Mouse (Mus musculus): ENCODE results near the gene Wdr31.
A peak's percentile ranks its signal among the peaks of the same experiment; 100 is the strongest.
"Not testable (repeated sequence)": the region's sequence is repeated elsewhere in the genome, so short reads cannot be mapped to it uniquely, and the experiment has no call there.

Gene Wdr31

DNA sequence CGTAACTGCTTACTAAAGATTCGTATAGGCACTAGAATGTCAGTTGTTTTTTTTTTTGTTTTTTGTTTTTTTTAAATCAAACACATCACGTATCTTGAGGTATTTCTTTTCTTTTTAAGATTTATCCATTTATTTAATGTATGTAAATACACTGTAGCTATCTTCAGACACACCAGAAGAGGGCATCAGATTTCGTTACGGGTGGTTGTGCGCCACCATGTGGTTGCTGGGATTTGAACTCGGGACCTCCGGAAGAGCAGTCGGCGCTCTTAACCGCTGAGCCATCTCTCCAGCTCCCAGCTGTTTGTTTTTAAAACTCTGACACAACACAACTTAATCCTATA is 8.9 kb upstream of the Wdr31 start:
- TF ChIP-seq CTCF (conservative IDR thresholded peaks at IDR 0.05; ENCODE audit: low read length), result peak; percentile 20
- not testable (repeated sequence) for H3K36me3 ChIP-seq (ENCODE audit: insufficient read depth, low read length); H3K4me1 ChIP-seq (replicated peaks; ENCODE audit: low read depth, low read length)
- H3K4me3 ChIP-seq (replicated peaks; ENCODE audit: low read length), result peak overlapping the region; percentile 88
- peaks cover 40% of the 10 kb centered on the region for H3K27me3 ChIP-seq (ENCODE audit: insufficient read depth, low read length)
- H3K9me3 ChIP-seq (ENCODE audit: low read length), result peaks cover 12% of the 10 kb centered on the region

- Histone ChIP-seq H3K4me1 (replicated peaks; ENCODE audit: low read depth, low read length) (peaks cover 8% of the 10 kb centered on the region), H3K4me3 (replicated peaks; ENCODE audit: low read length) (no peak overlapping the region), H3K27me3 (ENCODE audit: insufficient read depth, low read length) (peaks cover 40% of the 10 kb centered on the region), H3K36me3 (ENCODE audit: insufficient read depth, low read length) (no peaks in the 10 kb centered on the region; the same call in 1 of the 2 replicates), H3K9me3 (ENCODE audit: low read length) (peaks cover 15% of the 10 kb centered on the region)
- TF ChIP-seq NANOG (IDR thresholded peaks at IDR 0.05; ENCODE audit: borderline replicate concordance, low read length), result no peak
- no peak for TF ChIP-seq POU5F1 (IDR thresholded peaks at IDR 0.05; ENCODE audit: borderline replicate concordance, low read length)
- TF ChIP-seq CTCF (conservative IDR thresholded peaks at IDR 0.05; ENCODE audit: low read length), result no peak
Observed at GRCm38 (mm10) chr4:62477542-62478244, 7.0 kb upstream of the Wdr31 start.

GRCm38 (mm10) chr4:62475793-62476192 is 5.1 kb upstream of the Wdr31 start:
- Histone ChIP-seq H3K4me3 (replicated peaks; ENCODE audit: low read length) (no peak overlapping the region), H3K36me3 (ENCODE audit: insufficient read depth, low read length) (no peaks in the 10 kb centered on the region), H3K27me3 (ENCODE audit: insufficient read depth, low read length) (peaks cover 21% of the 10 kb centered on the region), H3K9me3 (ENCODE audit: low read length) (peaks cover 15% of the 10 kb centered on the region), H3K4me1 (replicated peaks; ENCODE audit: low read depth, low read length) (peaks cover 7% of the 10 kb centered on the region)
- TF ChIP-seq CTCF (conservative IDR thresholded peaks at IDR 0.05; ENCODE audit: low read length) (no peak), POU5F1 (IDR thresholded peaks at IDR 0.05; ENCODE audit: borderline replicate concordance, low read length) (no peak), NANOG (IDR thresholded peaks at IDR 0.05; ENCODE audit: borderline replicate concordance, low read length) (no peak)

GRCm38 (mm10) chr4:62475131-62475530 is 4.4 kb upstream of the Wdr31 start:
- H3K27me3 ChIP-seq (ENCODE audit: insufficient read depth, low read length), result peaks cover 15% of the 10 kb centered on the region
- peaks cover 15% of the 10 kb centered on the region for H3K9me3 ChIP-seq (ENCODE audit: low read length)
- TF ChIP-seq CTCF (conservative IDR thresholded peaks at IDR 0.05; ENCODE audit: low read length), result no peak
- no peak overlapping the region for H3K4me3 ChIP-seq (replicated peaks; ENCODE audit: low read length)
- H3K36me3 ChIP-seq (ENCODE audit: insufficient read depth, low read length), result no peaks in the 10 kb centered on the region
- peaks cover 4% of the 10 kb centered on the region for H3K4me1 ChIP-seq (replicated peaks; ENCODE audit: low read depth, low read length)

GRCm38 (mm10) chr4:62472071-62472470 is 1.4 kb upstream of the Wdr31 start:
- no peak for TF ChIP-seq POU5F1 (IDR thresholded peaks at IDR 0.05; ENCODE audit: borderline replicate concordance, low read length)
- no peak for TF ChIP-seq CTCF (conservative IDR thresholded peaks at IDR 0.05; ENCODE audit: low read length)
- H3K9me3 ChIP-seq (ENCODE audit: low read length), result peaks cover 15% of the 10 kb centered on the region
- H3K27me3 ChIP-seq (ENCODE audit: insufficient read depth, low read length), result no peaks in the 10 kb centered on the region
- H3K4me1 ChIP-seq (replicated peaks; ENCODE audit: low read depth, low read length), result peaks cover 14% of the 10 kb centered on the region
- no peak overlapping the region for H3K4me3 ChIP-seq (replicated peaks; ENCODE audit: low read length)
- H3K36me3 ChIP-seq (ENCODE audit: insufficient read depth, low read length), result peaks cover 16% of the 10 kb centered on the region

GRCm38 (mm10) chr4:62468158-62468557 is 2.5 kb downstream of the Wdr31 start:
- Histone ChIP-seq H3K36me3 (ENCODE audit: insufficient read depth, low read length) (peaks cover 37% of the 10 kb centered on the region), H3K27me3 (ENCODE audit: insufficient read depth, low read length) (no peaks in the 10 kb centered on the region), H3K9me3 (ENCODE audit: low read length) (no peaks in the 10 kb centered on the region), H3K4me3 (replicated peaks; ENCODE audit: low read length) (no peak overlapping the region), H3K4me1 (replicated peaks; ENCODE audit: low read depth, low read length) (peaks cover 14% of the 10 kb centered on the region)
- TF ChIP-seq CTCF (conservative IDR thresholded peaks at IDR 0.05; ENCODE audit: low read length) (peak; percentile 34), NANOG (IDR thresholded peaks at IDR 0.05; ENCODE audit: borderline replicate concordance, low read length) (no peak), POU5F1 (IDR thresholded peaks at IDR 0.05; ENCODE audit: borderline replicate concordance, low read length) (no peak)

GRCm38 (mm10) chr4:62463124-62463523 is 7.6 kb downstream of the Wdr31 start:
- Histone ChIP-seq H3K27me3 (ENCODE audit: insufficient read depth, low read length) (no peaks in the 10 kb centered on the region), H3K36me3 (ENCODE audit: insufficient read depth, low read length) (peaks cover 81% of the 10 kb centered on the region)
- no peak for TF ChIP-seq NANOG (IDR thresholded peaks at IDR 0.05; ENCODE audit: borderline replicate concordance, low read length)
- TF ChIP-seq POU5F1 (IDR thresholded peaks at IDR 0.05; ENCODE audit: borderline replicate concordance, low read length), result no peak
- TF ChIP-seq CTCF (conservative IDR thresholded peaks at IDR 0.05; ENCODE audit: low read length), result no peak

DNA sequence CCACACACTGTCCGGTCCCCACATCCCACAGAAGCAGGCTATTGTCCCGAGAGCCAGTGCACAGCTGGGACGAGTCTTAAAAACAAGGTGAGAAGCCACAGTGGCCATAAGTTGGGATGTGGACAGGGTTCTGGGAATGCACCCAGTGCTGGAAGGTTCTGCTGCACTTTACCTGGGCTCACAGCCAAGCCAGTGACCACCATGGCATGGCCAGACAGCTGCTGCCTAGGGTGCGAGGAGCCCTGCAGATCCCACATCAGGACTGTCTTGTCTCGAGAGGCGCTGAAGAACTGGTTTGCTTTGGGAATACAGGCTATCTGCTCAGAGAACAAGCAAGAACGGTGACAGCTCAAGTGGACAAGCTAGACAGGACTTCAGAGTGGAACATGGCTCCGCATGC is 10.3 kb downstream of the Wdr31 start:
- Histone ChIP-seq H3K36me3 (ENCODE audit: insufficient read depth, low read length) (peaks cover 88% of the 10 kb centered on the region), H3K27me3 (ENCODE audit: insufficient read depth, low read length) (no peaks in the 10 kb centered on the region), H3K9me3 (ENCODE audit: low read length) (no peaks in the 10 kb centered on the region), H3K4me3 (replicated peaks; ENCODE audit: low read length) (no peak overlapping the region), H3K4me1 (replicated peaks; ENCODE audit: low read depth, low read length) (no peaks in the 10 kb centered on the region)
- TF ChIP-seq POU5F1 (IDR thresholded peaks at IDR 0.05; ENCODE audit: borderline replicate concordance, low read length) (no peak), CTCF (conservative IDR thresholded peaks at IDR 0.05; ENCODE audit: low read length) (no peak), NANOG (IDR thresholded peaks at IDR 0.05; ENCODE audit: borderline replicate concordance, low read length) (no peak)

More at GRCm38 (mm10) chr4:62463124-62463523, 7.6 kb downstream of the Wdr31 start:
- H3K4me3 ChIP-seq (replicated peaks; ENCODE audit: low read length), result no peak overlapping the region
- no peaks in the 10 kb centered on the region for H3K9me3 ChIP-seq (ENCODE audit: low read length)
- peaks cover 9% of the 10 kb centered on the region for H3K4me1 ChIP-seq (replicated peaks; ENCODE audit: low read depth, low read length)

- H3K9me3 ChIP-seq (ENCODE audit: low read length), result no peaks in the 10 kb centered on the region
- H3K36me3 ChIP-seq (ENCODE audit: insufficient read depth, low read length), result peaks cover 99% of the 10 kb centered on the region
- no peak overlapping the region for H3K4me3 ChIP-seq (replicated peaks; ENCODE audit: low read length)
- no peaks in the 10 kb centered on the region for H3K27me3 ChIP-seq (ENCODE audit: insufficient read depth, low read length)
- peaks cover 8% of the 10 kb centered on the region for H3K4me1 ChIP-seq (replicated peaks; ENCODE audit: low read depth, low read length)
- TF ChIP-seq CTCF (conservative IDR thresholded peaks at IDR 0.05; ENCODE audit: low read length), result no peak
- TF ChIP-seq POU5F1 (IDR thresholded peaks at IDR 0.05; ENCODE audit: borderline replicate concordance, low read length), result no peak
- TF ChIP-seq NANOG (IDR thresholded peaks at IDR 0.05; ENCODE audit: borderline replicate concordance, low read length), result no peak
Observed at GRCm38 (mm10) chr4:62459081-62459480, 11.6 kb downstream of the Wdr31 start.
